ENCODE assay signal across 8 mouse cellular contexts in the genomic region with DNA sequence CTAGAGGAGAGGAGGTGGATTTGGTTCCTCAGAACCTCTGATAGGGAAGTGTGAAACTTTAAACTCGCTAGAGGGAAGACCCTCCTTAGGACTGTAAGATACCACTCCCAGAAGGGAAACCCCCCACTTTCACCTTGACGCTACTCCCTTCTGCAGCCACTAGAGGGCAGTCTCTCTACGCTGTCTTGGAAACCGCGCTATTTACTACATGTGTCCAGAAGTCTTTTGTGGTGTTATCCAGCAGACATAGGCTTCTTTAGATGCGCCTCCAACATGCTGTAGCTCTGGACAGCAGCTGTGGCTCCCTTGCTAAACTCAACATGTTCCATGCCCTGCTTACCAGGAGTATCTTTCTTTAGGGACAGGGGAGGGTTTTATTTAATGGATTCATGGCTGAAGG. TPM values are rescaled to one million over a fixed set of nuclear protein-coding genes. Genes with fewer than 3 reads are reported as not detected.
DNase-seq lines count a peak whose midpoint lies in the region; ATAC-seq and TF ChIP-seq lines count a peak whose summit lies in the region.
"Had no signal": no experiment of that assay in that cellular context is flagged by ENCODE, and none has a peak within 500 bp of the region (broad histone marks: within the 10 kb centered on the region; RNA-seq: fewer than 3 reads in every experiment).

No protein-coding gene starts in this region.

- peaks cover 0 to 3% of the 10 kb centered on the region in 2 experiments; a peak in 1 of 4 replicates for H3K4me1 ChIP-seq in ES-E14 (ENCODE audit: control insufficient read depth in 2 of 2, insufficient read depth in 2 of 2, low read length in 2 of 2, poor library complexity in 1 of 2)
- H3K4me1 ChIP-seq in cerebellum, adult 2 months (ENCODE audit: control insufficient read depth, insufficient read depth, low read length) = no peaks in the 10 kb centered on the region
- no peaks in the 10 kb centered on the region for H3K4me1 ChIP-seq in kidney, embryonic 16.5 days (ENCODE audit: insufficient read depth, low read length)
- no peaks in the 10 kb centered on the region for H3K4me1 ChIP-seq in lung, embryonic 16.5 days (replicated peaks; ENCODE audit: control insufficient read depth, insufficient read depth, low read length)
- H3K4me1 ChIP-seq: liver, embryonic 15.5 days had no signal

- WGBS in cerebellum, adult 2 months = 3% methylated on average over 6 of the region's 6 CpGs
- WGBS in kidney, embryonic 16.5 days = 2% methylated on average over 6 of the region's 6 CpGs
- 0% methylated on average over 6 of the region's 6 CpGs for WGBS in lung, embryonic 16.5 days

- no peak for TF ChIP-seq POLR2A in cerebellum, adult 2 months (IDR thresholded peaks at IDR 0.05; ENCODE audit: borderline replicate concordance, insufficient read depth, low read length)

- H3K4me3 ChIP-seq in ES-E14 (ENCODE audit: insufficient read depth in 1 of 2, low read depth in 1 of 2, low read length in 2 of 2, poor library complexity in 1 of 2, severe bottlenecking in 1 of 2) = no peak overlapping the region
- H3K4me3 ChIP-seq in cerebellum, adult 2 months (replicated peaks; ENCODE audit: insufficient read depth, low read depth, low read length) = no peak overlapping the region
- H3K4me3 ChIP-seq in kidney, embryonic 16.5 days (ENCODE audit: low read length) = no peak overlapping the region
- H3K4me3 ChIP-seq in lung, embryonic 16.5 days (ENCODE audit: low read length) = no peak overlapping the region
- H3K4me3 ChIP-seq: liver, embryonic 15.5 days had no signal

- H3K4me2 ChIP-seq in kidney, embryonic 16.5 days (replicated peaks; ENCODE audit: low read depth, low read length) = no peak overlapping the region
- H3K4me2 ChIP-seq in lung, embryonic 16.5 days (ENCODE audit: low read depth, low read length) = no peak overlapping the region
- H3K4me2 ChIP-seq: liver, embryonic 15.5 days had no signal

- H3K9ac ChIP-seq in ES-E14 (ENCODE audit: insufficient read depth, low read depth, low read length, poor library complexity, severe bottlenecking) = no peak overlapping the region
- H3K9ac ChIP-seq in kidney, embryonic 16.5 days (replicated peaks; ENCODE audit: low read length) = no peak overlapping the region
- no peak overlapping the region for H3K9ac ChIP-seq in lung, embryonic 16.5 days (ENCODE audit: low read length)
- H3K9ac ChIP-seq: liver, embryonic 15.5 days had no signal

- DNase-seq in CD4-positive helper T cell, adult 2 months (ENCODE audit: low read depth, low spot score) = peak; percentile 28
- DNase-seq in ES-E14 (ENCODE audit: low read depth, low spot score) = peak; percentile 57
- peak; percentile 26 to 42 for DNase-seq in cerebellum, adult 2 months
- DNase-seq in retina, postnatal 7 days (ENCODE audit: low read depth, low spot score) = peak; percentile 53

- H3K36me3 ChIP-seq in ES-E14 (ENCODE audit: control insufficient read depth, insufficient read depth, low read length, poor library complexity, severe bottlenecking) = no peaks in the 10 kb centered on the region
- H3K36me3 ChIP-seq in kidney, embryonic 16.5 days (ENCODE audit: insufficient read depth, low read length) = no peaks in the 10 kb centered on the region
- H3K36me3 ChIP-seq in lung, embryonic 16.5 days (ENCODE audit: control insufficient read depth, insufficient read depth, low read length) = no peaks in the 10 kb centered on the region
- H3K36me3 ChIP-seq: liver, embryonic 15.5 days had no signal

- peak; percentile 85 for TF ChIP-seq CTCF in cerebellum, adult 2 months (IDR thresholded peaks at IDR 0.05; ENCODE audit: borderline replicate concordance, insufficient read depth, low read depth, low read length)

- in situ Hi-C loops in ES-E14 (cut with MboI; ENCODE audit: low sequenced_read_pairs in 2 of 2, unreplicated experiment in 2 of 2) = no loop called here

- H3K27ac ChIP-seq in ES-E14 (ENCODE audit: insufficient read depth, low read depth, low read length, poor library complexity, severe bottlenecking) = no peak overlapping the region
- no peak overlapping the region for H3K27ac ChIP-seq in cerebellum, adult 2 months (ENCODE audit: insufficient read depth, low read length)
- no peak overlapping the region for H3K27ac ChIP-seq in kidney, embryonic 16.5 days (ENCODE audit: low read length)
- H3K27ac ChIP-seq in lung, embryonic 16.5 days (ENCODE audit: low read length) = no peak overlapping the region
- H3K27ac ChIP-seq: liver, embryonic 15.5 days had no signal

- no peaks in the 10 kb centered on the region for H3K27me3 ChIP-seq in cerebellum, adult 2 months (ENCODE audit: control insufficient read depth, insufficient read depth, low read length)
- H3K27me3 ChIP-seq in kidney, embryonic 16.5 days (ENCODE audit: insufficient read depth, low read length) = no peaks in the 10 kb centered on the region
- no peaks in the 10 kb centered on the region for H3K27me3 ChIP-seq in lung, embryonic 16.5 days (ENCODE audit: control insufficient read depth, insufficient read depth, low read depth, low read length)
- H3K27me3 ChIP-seq: liver, embryonic 15.5 days had no signal

- peak; percentile 76 for ATAC-seq in frontal cortex, adult (ENCODE audit: low TSS enrichment)
- peak; percentile 42; the same call in 1 of the 2 replicates for ATAC-seq in kidney, embryonic 16.5 days (ENCODE audit: low FRiP score, low TSS enrichment)
- peak; percentile 80 for ATAC-seq in lung, embryonic 16.5 days (ENCODE audit: low read depth)

- no peaks in the 10 kb centered on the region for H3K9me3 ChIP-seq in ES-E14 (ENCODE audit: control insufficient read depth, insufficient read depth, low read depth, low read length)
- no peaks in the 10 kb centered on the region for H3K9me3 ChIP-seq in kidney, embryonic 16.5 days (ENCODE audit: low read length)
- no peaks in the 10 kb centered on the region for H3K9me3 ChIP-seq in lung, embryonic 16.5 days (ENCODE audit: control insufficient read depth, low read length)
- H3K9me3 ChIP-seq: liver, embryonic 15.5 days had no signal

TF ChIP-seq in ES-E14, 5 proteins besides CTCF, POLR2A, EP300 and RAD21:
- TF ChIP-seq ZNF384 (IDR thresholded peaks at IDR 0.05; ENCODE audit: low read depth, low read length) (no peak), MAFK (IDR thresholded peaks at IDR 0.05; ENCODE audit: insufficient read depth, low read depth, low read length) (no peak), ZC3H11A (IDR thresholded peaks at IDR 0.05; ENCODE audit: borderline replicate concordance, low read depth, low read length) (peak; percentile 75; the same call in 1 of the 2 replicates), CHD2 (IDR thresholded peaks at IDR 0.05; ENCODE audit: low read depth, low read length) (no peak)
TF ChIP-seq in ES-E14: peak in this region for 1.

RNA-seq across cellular contexts. Expression of a gene that starts 54.8 kb away (rescaled TPM):
- 18.7 and 25.7 TPM in 2 replicates for total RNA-seq in ES-E14 (2012; rRNA removed)
- polyA plus RNA-seq in cerebellum, adult 2 months (2012; rRNA removed) = 20.8 and 23.0 TPM in 2 replicates
- 140 and 155 TPM in 2 replicates for polyA plus RNA-seq in kidney, embryonic 16.5 days (2015; fragmentation: Nextera tagmentation; extraction: Ambion mirVana)
- 92.2 and 107 TPM in 2 replicates for polyA plus RNA-seq in lung, embryonic 16.5 days (2015; fragmentation: Nextera tagmentation; extraction: Ambion mirVana)
